Mouse (Mus musculus) olfactory bulb, adult 2 months (tissue): ENCODE data around the gene Galnt13.

ENCODE experiments used
- CTCF ChIP-seq: fragments of 200-500 bp; IDR thresholded peaks from 2 replicates; pipeline ENCODE4 v1.5.1; 2012; ENCODE audit warnings: low read depth, mild to moderate bottlenecking, low read length, moderate library complexity; ENCODE audit not compliant: insufficient read depth
- POLR2A ChIP-seq: fragments of 200-500 bp; IDR thresholded peaks from 2 replicates; pipeline ENCODE4 v1.6.1; 2012; ENCODE audit warnings: mild to moderate bottlenecking, low read depth, low read length, moderate library complexity; ENCODE audit not compliant: insufficient read depth

DNA sequence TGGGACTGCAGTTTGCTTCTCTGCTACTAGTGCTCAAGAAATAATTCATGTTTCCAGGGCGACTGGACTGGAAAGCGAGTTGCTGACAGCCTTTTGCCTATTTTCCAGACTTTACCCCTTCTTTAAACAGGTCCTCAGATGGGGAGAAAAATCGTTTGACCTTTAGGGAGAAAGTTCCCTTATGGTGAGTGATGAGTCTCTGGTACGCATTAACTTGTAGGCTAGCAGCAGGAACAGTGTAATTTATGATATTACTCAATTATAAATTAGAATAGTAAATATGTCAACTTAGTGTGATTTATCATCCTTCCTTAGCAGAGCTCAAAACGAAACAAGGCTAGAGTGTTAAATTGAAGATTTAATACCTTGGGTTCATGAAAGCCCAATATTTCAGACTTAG, 47.3 kb downstream of the Galnt13 start:
- TF ChIP-seq POLR2A = no peak
- TF ChIP-seq CTCF = no peak
